Mouse (Mus musculus): ENCODE measurements around the gene Calml3. TPM values are rescaled to one million over a fixed set of nuclear protein-coding genes. Genes with fewer than 3 reads are reported as not detected.

The Calml3 gene
- not detected for polyA plus RNA-seq (2014; fragmentation: Illumina TruSeq; extraction: RNeasy Lipid Tissue Mini Kit (QIAGEN cat#74804); ENCODE audit: low read depth, low replicate concordance)

DNA sequence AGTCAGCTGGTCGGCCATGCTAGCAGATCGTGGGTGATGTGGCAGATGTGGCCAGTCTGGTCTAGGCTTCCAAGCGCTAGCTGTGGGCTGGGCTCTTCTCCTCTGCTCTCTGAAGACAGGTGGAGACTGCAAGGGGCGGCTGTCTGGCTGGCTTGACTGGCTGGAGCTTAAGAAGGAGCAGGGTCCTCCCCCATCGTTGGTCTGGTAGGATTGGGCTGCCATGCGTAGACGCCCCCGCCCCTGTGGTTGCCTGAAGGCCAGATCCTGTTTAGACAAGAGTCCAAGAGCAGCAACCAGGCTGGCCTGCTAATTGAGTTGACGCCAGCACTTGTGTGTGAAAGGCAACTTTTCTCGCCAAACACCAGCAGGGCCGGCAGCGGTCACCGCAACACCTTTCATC is at the start of gene Calml3:
Gene Calml3 (minus strand): TSS at position 131 of the 400 bp plus-strand sequence.

DNA sequence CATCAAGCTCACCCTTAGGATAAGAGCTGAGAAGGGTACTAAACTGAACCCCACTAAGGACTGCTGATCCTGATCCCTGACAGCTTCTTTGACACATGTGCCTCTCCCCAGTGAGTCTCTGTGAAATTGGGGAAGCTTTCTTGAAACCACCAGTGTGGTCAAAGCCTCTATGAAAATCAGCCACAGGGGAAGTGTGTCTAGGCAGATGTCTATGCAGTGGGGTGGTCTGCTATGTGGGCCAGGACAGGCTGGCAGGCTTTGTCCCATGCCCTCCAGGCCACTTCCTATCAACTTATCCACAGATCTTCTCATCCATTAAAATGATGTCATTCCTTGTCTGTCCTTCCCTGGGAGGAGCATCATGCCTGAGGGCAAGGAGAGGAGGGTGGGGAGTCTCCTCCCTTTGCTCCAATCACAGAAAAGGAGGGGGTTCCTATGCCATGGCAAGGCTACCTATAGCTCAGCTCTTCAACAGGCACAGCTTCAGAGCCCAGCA is 33.2 kb upstream of the Calml3 start, which contains the start of gene Calm4:
Gene Calm4 (plus strand): TSS at position 446 of the 496 bp plus-strand sequence.

Other genes with a start within 250 kb of the Calml3 start
- 16.2 TPM for gene Fam208b, start 193.2 kb downstream of the Calml3 start, polyA plus RNA-seq (2014; fragmentation: Illumina TruSeq; extraction: RNeasy Lipid Tissue Mini Kit (QIAGEN cat#74804); ENCODE audit: low read depth, low replicate concordance)
- 32.2 TPM for gene Asb13, start 170.3 kb downstream of the Calml3 start, polyA plus RNA-seq (2014; fragmentation: Illumina TruSeq; extraction: RNeasy Lipid Tissue Mini Kit (QIAGEN cat#74804); ENCODE audit: low read depth, low replicate concordance)
- gene Calm4, start 33.4 kb upstream of the Calml3 start, polyA plus RNA-seq (2014; fragmentation: Illumina TruSeq; extraction: RNeasy Lipid Tissue Mini Kit (QIAGEN cat#74804); ENCODE audit: low read depth, low replicate concordance), result not detected
- not detected for gene Calm5, start 49.9 kb upstream of the Calml3 start, polyA plus RNA-seq (2014; fragmentation: Illumina TruSeq; extraction: RNeasy Lipid Tissue Mini Kit (QIAGEN cat#74804); ENCODE audit: low read depth, low replicate concordance)
- gene Net1, start 113.9 kb upstream of the Calml3 start, polyA plus RNA-seq (2014; fragmentation: Illumina TruSeq; extraction: RNeasy Lipid Tissue Mini Kit (QIAGEN cat#74804); ENCODE audit: low read depth, low replicate concordance), result 142 TPM
- gene Tubal3, start 114.0 kb upstream of the Calml3 start, polyA plus RNA-seq (2014; fragmentation: Illumina TruSeq; extraction: RNeasy Lipid Tissue Mini Kit (QIAGEN cat#74804); ENCODE audit: low read depth, low replicate concordance), result not detected
- not detected for gene Ucn3, start 141.0 kb upstream of the Calml3 start, polyA plus RNA-seq (2014; fragmentation: Illumina TruSeq; extraction: RNeasy Lipid Tissue Mini Kit (QIAGEN cat#74804); ENCODE audit: low read depth, low replicate concordance)
- gene Akr1c14, start 244.7 kb upstream of the Calml3 start, polyA plus RNA-seq (2014; fragmentation: Illumina TruSeq; extraction: RNeasy Lipid Tissue Mini Kit (QIAGEN cat#74804); ENCODE audit: low read depth, low replicate concordance), result 819 TPM